Mouse (Mus musculus) right cerebral cortex, postnatal 25 days (tissue): Measurements from ENCODE around the gene Cdkal1.

Experiments used
- DNase-seq: peaks from one replicate; pipeline ENCODE4 v3.0.0; 2022

The Cdkal1 gene

DNA sequence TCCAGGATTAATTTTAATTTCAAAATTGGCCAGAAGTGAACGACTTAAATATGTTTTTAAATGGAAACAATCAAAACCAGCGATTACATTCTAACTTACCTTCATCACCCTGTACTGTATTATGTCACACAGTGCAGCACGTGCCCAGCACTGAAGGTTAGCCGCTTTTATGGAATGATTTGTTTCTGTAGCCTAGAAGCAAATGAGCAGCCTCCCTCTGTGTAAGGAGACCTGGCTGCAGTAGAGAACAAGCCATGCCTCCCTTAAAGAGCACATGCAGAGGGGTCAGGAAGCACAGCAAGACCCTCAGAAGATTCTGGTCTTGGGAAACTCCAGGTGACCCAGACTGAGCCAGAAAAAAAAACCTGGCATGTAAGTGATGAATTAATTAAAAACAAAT, 459.8 kb downstream of the Cdkal1 start:
- no peak for DNase-seq

DNA sequence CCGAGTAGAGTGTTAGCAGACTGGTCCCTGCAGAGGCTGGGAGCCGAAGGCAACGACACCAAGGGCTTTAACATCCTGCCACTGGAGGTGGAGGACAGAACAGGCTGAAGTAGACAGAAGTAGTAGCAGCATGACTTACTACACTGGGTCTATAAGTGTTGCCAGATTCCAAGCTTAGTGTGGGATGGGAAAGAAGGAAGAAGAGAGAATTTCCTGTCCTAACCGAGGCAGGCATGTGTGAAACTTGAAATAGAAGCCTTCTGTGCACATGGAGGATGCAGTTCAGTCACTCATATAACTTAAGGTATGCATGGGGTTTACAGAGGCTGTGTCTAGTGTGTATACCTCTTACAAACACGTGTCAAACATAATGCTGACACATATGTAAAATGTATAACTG, 465.4 kb downstream of the Cdkal1 start:
- no peak for DNase-seq

DNA sequence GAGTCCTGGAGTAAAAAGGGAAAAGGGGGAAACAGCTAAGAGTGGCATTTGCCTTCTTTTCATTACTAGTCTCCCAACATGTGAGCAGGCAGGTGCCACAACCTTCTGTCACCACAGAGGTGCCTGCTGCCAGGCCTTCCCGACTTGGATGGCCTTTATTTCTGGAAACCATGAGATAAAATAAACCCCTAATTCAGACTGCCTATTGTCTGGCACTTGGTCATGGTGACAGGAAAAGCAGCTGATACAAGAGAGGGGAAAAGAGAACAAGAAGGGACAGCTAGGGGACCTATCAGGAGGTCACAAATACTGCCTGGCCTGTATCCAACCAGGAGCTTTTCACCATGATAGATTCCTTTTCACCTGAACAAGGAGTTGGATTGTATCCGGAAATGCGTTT, 466.6 kb downstream of the Cdkal1 start:
- no peak for DNase-seq

DNA sequence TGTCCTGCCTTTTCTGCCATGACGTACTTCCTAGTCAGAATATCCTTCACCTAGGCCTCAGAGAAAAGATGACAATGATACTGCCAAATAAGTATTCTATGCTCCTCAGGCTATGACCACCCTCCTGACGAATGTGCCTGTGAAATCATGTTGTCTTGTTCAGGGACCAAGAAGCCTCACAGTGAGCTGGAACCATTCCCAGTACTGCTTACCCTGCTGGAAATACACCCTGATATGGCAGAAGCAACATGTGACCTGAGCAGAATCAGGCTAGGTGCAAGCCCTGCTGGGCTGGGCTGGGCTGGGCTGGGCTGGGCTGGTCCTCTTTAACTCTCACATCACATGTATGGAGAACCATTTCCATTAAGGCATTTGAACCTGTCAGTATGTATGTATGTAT, 477.9 kb downstream of the Cdkal1 start:
- no peak for DNase-seq

DNA sequence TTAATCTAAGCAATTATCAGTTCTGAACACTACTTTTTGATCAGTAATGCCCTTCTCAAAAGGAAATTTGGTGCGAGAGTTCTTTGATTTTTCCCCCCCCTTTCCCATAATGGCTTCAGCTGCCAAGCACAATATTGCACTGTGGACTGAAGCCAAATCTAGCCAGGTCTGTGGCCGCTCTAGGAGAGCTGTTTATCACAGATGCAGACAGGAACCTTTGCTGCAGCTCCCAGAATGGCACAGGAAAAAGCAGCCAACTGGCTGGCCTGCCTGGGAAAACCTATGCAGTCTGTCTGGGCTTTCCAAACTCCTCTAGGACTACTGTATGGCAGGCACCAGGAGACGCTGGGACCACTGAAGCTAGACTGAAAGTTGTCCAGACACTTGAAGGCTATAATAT, 483.6 kb downstream of the Cdkal1 start:
- no peak for DNase-seq

DNA sequence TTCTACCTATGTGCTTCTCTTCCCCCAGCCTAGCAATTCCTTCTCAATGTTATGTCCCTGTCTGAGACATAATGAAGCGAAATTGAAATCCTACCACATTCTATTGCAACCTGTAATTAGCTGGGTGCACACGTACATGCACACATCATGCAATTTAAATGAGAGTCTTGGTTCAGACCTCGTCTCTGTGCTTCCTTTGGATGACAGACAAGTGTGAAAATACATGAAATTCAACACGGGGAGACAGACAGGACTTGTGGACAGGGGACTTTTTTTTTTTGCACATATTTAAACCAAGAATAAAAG, 484.1 kb downstream of the Cdkal1 start:
- DNase-seq, result no peak

DNA sequence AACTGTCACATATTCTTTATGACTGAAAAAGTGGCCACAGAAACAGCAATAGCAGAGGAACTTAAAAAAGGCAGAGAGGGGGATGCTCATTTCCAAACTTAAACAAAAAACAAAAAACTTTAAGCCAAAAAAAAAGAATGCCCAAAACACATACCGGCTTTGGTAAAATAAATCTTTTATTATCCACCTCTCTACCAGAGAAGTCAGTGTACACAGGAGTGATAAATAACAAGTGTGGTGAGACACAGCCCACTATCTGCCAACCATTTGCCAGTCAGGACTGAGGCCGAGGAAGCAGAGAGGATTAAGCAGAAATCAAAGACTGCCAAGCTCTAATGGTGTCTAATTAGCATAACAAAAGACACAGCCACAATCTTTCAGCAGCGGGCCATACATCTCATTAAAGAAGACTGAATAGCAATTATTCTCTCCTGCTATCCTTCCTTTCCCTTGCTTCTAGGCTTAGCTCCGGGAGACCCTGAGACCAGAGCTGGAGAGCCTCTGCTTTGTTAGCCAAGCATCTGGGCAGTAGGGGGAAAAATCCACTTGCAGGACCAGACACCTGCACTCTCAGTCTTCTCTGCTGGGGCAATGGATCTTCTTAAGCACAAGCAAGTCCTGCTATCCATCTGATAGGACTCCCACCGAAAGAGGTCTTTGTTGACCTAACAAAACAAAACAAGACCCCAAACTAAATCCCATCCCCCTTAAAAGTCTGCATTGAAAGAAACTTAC, 484.6 kb downstream of the Cdkal1 start:
- no peak for DNase-seq

DNA sequence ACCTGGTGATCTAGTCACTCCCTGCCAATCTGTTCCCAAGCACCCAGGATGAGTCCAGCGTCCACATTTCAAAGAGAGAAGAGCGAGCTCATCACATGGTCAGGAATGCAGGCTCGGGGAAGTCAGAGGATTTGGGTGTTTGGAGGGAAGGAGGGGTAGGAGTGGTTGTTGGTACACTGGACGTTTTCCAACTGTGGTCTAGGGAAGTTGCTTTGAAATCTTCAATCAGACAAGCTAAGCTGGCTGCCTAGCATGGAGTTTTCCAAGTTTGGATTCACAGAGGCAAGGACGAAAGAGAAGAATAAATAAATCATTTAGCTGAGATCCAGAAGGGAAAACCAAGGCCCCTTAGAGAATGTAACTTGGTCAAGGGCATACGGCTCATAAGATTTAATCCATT, 486.7 kb downstream of the Cdkal1 start:
- DNase-seq, result no peak

DNA sequence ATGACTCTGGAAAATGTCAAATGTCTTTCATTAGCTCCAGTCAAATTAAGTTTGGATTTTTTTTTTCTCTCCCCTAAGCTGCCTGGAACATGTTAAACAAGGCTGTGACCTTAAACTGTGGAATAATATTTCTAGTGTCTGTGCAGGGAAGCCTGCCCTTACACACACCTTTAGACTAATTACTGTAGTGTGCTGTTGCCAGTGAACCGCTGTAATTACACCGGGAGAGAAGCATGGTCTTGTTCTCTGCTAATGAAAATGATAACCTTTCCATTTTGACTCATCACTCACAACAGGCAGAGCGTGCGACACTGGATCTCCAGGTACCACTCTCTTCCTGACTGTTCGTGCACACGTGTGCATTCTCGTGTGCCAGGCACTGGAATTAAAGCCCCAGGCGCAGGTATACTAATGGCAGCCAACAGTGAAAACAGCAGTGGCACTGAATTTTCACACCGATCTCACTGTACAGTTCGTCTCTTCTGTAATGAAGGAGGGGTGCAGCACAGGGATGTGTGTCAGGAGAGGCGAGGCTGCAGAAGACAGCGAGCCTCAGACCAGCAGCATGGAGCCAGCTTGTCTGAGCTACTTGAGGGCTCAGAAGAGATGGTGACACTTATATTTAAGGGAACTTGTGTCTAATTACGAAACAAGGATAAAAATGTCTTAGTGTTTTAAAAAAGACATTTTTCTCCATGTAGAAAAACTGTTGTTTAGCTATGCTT, 490.4 kb downstream of the Cdkal1 start:
- no peak for DNase-seq

DNA sequence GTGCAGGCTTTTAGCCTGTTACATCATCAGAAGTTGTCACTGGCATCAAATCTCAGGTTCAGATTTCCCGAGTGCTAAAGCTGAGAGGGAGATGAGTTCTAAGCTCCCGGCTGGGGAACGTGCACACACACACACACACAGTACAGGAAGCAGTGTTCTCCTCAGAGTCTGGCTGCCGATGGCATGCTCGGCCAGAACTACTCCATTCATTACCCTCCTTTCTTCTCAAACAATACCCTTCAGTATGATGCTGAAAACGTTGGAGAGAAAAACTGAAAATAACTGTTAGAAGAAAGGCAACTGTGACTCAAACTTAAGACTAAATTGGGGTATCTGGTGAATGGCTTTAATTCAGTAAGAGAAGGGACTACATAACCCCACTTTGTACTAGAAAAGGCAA, 491.5 kb downstream of the Cdkal1 start:
- DNase-seq, result no peak

DNA sequence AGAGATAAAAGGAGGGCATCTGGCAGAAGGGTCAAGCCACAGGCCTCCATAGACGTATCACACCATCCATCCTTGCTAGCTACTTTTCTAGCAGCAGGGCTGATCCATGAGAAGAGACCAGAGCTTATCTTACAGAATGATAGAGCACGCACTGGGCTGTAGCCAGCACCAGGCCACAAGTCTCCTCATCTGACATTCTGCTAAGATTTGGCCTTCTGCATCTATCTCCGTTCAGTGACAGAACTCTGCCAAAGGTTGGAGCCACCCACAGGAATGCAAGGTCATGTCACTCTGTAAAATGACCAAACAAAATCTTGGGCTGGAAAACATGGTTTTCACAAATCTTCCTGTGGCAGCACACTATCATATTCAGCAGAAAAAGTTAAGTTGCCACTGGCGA, 493.6 kb downstream of the Cdkal1 start:
- no peak for DNase-seq

DNA sequence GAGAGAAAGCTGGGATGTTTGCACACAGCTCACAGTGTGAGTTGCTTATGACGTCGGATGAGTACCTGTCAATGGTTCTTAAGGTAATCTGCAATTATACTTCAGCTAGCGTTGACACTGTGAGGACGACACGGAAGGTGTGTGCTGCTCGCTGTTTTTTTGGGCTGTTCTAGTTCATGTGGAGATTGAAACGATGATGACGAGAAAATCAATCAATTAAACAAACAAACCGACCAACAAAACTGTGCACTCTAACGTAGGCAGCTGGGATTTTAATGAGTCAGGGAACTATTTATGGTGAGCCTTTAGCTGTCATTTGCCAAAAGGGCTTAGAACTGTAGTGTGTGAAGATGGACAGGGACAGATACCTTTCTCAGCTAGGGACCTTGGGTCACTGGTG, 494.6 kb downstream of the Cdkal1 start:
- DNase-seq, result no peak

DNA sequence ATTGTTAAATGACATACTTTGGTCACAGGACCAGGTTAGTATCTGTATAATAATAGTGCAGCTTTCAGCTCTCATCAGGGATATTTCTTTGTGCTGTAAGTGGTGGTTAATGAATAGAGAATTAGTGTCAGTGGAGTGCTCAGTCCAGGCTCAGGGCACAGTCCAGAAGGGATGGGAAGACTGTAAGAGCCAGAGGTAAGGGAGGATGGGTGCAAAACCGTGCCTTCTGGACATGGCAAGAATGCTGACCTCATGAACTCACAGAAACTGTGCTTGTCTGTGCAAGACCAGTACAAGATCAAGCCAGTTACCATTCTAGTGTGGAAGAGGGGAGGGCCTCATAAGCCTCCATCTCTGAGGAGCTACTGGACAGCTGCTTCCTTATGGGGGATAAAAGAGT, 496.1 kb downstream of the Cdkal1 start:
- DNase-seq, result no peak

DNA sequence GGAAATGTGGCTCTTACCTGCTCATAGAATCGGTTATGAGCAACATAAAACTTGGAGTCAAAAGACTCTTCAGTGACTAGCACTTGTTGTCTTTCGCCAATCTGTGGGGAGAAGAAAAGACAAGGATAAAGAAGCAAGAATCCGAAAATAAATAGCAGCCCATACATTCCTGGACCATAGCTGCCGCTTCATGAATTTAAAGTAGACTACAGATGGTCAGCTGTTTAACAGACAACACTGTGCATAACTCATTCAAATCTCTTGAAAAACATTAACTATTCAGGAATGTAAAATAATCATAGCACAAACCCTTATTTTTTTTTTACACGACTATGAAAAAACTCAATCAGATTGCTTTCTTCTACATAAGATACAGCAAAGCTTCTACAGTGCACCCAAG, 498.0 kb downstream of the Cdkal1 start:
- no peak for DNase-seq

DNA sequence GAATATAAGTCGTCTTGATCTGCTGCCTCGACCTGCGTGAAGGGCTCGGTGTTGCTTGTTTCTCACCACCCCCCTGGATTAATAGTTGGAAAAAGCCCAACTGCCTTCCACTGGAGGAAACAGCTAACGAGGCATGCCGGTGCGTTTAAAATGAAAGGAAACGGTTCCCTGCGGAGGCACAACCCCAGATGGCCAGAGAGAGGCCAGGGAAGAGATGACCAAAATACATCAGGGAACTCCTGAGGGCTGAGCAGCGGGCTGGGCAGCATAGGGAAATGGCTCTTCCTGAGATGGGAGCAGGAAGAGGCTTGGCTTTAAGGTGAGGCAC, 499.4 kb downstream of the Cdkal1 start:
- DNase-seq, result no peak

DNA sequence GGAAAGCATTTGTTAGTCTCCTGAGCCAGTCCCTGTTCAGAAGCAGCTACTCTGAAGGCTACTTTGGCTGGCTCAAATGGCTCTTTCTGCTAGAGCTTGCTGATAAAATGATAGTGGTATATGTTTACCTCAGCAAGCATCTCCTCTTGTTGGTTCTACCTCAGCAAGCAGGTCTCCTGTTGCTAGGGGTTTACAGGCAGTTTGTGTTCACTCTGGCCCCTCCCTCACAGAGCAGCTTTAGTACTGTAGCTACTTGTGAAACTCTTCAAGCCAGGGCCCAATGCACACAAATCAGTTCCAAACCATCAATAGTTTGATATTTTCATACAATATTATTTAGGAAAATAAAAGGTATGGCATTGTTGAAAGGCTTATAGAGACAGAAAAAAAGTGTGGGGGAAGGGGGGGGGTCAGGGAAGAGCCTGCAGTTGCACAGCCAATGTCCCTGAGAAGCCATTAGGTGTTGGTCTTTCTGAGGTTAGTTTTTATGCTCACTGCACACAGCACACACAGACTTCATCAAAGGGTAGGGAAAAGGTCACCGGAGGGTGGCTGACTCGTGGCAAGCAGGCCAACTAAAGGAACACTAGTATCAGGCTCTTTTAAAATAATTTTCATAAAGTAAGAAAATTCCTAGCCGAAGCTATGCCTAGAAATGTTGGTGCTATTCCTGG, 499.9 kb downstream of the Cdkal1 start:
- no peak for DNase-seq

DNA sequence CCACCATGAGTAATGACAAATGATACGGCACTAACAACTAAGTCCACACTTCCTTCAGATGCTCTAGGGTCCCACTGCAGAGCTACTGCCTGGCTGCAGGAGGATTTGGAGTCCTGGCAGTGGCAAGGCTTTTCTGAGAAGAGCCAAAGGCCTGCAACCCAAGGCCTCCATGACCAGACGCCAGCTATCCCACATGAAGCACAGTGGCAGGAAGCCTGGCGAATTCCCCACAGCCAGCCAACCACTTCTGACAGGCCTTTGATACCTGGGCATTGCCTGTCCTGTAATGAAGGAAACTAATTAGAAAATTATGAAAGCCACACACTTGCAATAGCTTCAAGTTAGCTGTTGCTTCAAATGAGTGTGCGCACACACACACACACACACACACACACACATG, 500.5 kb downstream of the Cdkal1 start:
- DNase-seq, result no peak

DNA sequence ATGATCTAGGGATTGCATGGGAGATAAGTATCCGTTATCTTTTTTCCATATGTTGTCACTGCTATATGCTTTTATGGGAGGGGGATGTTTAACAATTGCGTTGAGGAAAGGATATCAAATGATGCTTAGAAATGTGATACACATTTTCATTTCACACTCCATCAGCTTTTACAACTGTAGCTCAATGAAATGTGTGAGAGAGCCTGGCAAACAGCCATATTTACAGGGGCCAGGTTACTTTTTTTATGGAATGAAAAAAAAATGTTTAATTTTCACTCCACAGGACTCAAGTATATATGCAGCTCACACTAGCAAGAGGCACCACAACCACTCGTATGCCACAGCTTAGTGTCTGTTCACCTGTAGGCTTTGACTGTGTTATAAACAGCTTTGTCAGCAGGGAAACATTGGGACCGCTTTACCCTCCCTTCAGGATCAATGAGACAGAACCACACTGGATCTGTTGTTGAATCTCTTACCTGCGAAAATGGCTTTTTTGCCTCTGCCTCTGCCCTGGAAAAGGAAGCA, 501.5 kb downstream of the Cdkal1 start:
- DNase-seq, result no peak

DNA sequence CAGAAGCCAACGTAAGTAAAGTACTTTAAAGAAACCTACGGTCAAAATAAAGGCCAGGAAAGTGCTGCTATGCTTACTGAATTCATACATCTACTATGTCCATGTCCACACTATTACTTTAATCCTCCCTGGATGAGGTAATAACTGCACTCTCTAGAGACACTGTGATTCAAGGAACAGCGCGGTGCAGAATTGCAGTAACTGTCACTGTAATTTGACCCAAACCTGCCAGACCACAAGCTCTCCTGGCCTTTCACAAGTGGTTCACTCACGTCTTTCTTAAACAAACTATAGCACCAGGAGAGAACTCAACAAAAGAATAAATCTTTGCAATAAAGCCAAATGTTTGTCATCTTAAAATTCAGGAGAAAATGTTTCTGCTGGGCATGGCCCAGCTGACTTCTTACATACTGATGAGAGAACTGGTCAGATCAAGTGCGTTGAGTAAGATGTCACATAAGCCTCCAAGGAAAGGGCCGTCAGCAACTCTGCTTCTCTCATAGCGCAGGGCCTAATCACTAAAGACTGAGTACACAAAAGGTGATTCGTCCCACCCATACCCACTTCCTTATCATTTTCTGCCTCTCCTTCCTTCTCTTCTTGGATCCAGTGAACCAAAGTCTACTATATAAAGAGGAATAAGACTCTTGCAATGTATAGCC, 504.3 kb downstream of the Cdkal1 start:
- no peak for DNase-seq

DNA sequence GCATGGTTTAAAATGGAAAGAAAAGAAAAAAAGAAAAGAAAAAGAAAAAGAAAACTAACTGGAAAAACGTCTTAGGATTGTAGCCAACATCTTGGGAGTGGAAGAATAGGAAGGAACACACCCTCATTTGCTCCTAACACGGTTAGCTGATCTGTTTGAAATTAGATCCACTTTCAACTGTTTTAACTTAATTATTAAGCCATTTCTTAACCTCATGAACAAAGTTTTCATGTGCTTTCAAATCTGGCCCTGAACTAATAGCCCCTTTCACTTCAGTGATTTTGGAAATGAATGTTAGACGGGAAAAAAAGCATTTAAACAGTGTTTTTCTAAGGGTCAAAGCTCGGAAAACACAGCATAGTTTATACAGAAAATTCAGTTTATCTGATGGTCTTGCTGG, 505.5 kb downstream of the Cdkal1 start:
- DNase-seq, result no peak

DNA sequence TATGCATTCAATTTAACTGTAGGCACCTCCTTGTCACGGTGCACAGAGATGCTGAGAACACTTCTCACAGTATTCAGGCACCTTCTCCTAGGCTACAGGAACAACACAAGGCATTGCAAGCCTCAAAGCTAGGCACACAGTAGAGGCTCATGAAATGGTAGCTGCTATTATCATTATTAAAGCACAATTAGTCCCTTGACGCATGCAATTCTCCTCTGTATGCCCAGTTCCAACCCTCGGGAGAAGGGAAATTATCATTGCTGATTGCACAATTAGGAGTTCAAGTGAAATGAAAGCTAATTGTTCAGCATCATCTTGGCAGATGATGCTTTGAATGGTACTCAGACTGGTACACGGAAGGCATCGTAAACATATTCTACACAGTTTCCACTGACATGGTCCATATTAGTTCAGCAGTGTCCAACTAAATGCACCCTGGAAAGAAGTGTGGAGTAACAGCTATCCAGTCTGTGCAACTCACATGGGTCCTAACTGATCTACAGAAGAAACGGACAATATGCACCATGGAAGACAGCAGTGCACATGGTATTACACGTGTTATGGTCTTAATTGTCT, 506.0 kb downstream of the Cdkal1 start:
- DNase-seq, result no peak

DNA sequence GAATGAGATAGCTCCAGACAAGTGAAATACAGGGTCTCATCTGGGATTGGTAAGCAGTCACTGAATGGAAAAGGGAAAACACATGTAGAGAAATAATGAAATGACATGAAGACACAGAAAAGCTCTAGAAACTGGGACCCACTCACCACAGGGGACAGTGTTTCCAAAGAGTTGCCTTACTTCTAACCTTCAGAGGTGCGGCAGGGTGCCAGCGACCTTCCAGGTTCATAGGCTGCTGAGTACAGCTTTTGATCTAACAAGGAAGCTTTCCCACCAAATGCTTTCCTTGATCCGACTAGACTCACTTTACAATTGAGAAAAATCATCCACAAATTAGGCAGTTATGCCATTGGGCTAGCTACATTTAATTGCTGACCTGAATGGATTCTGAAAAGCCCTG, 507.1 kb downstream of the Cdkal1 start:
- DNase-seq, result no peak

DNA sequence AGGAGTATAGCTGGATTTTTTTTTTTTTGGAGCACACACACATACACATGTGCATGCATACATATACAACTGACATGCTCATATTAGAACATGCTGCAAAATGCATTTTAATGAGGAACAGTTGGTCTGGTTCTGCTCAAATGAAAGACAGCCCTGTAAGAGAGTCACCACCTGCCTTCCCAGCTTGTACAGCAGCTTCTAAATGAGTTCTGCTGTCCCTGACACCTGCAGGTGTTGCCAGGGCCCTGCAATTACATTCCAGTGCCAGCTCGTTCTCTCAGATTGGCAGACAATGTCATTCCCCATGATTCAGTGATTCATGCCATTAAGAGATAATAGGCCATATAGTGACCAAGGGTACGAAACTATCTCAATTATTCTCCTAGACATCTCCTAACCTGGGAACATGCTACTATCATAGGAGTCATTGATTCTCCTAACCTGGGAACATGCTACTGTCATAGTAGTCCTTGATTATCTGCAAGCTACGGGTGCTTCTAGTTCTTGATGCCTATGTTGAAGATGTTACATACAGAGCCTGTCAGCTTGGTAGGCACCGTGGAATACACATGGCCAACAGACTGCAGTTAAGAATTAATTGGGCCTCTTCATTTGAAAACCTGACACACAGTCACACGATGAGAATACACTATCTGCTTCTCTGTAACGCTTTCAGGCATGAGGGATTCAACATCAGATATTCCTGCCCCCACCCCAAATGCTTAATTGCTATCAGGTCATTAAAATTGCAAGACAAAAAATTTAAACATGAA, 522.6 kb downstream of the Cdkal1 start:
- no peak for DNase-seq
